8 mouse cellular contexts compared by ENCODE assay signal in the genomic region with DNA sequence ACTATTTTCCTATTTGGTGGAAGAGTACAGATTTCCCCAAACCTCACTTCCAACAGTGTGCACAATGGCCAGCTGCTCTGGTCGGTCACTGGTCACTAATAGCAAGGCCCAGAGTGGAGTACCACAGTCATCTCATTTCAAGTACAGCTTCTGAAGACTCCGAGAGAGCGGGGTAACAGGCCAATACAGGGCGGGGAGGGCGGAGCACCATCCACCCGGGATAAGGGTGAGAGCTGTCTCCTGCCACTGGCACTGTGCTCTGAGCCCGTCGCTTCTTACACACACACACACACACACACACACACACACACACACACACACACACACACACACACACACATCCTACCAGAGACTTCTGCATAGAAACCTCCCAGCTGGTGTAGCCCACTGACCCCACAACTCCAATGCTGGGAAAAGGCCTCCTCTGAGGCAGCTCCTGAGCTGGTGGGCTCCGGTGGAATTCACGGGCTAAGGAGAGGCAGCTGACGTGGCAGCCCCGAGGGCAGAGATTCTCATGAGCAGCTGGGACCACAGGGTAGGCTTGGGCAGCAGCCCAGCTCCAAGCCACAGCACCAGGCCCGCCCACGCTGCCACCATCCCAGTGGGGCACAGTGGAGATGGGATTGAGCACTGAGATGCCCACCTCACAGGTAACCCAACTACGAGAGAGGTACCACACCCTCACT. TPM values are rescaled to one million over a fixed set of nuclear protein-coding genes. Genes with fewer than 3 reads are reported as not detected.
DNase-seq lines count a peak whose midpoint lies in the region; ATAC-seq and TF ChIP-seq lines count a peak whose summit lies in the region.

No protein-coding gene starts in this region.

- no peaks in the 10 kb centered on the region for H3K9me3 ChIP-seq in lung, embryonic 14.5 days (ENCODE audit: low read depth, low read length)
- H3K9me3 ChIP-seq in embryonic facial prominence, embryonic 12.5 days = no peaks in the 10 kb centered on the region
- H3K9me3 ChIP-seq in hindbrain, postnatal 0 days (ENCODE audit: low read length) = no peaks in the 10 kb centered on the region
- H3K9me3 ChIP-seq in midbrain, embryonic 15.5 days = no peaks in the 10 kb centered on the region

- peak; percentile 37 for DNase-seq in lung, embryonic 14.5 days
- DNase-seq in lung, postnatal 25 days (ENCODE audit: low spot score) = no peak
- peak; percentile 72 for DNase-seq in hindbrain, postnatal 0 days (ENCODE audit: low spot score)
- DNase-seq in left cerebral cortex, adult 9 months (ENCODE audit: low spot score in 2 of 2) = no peak

- H3K4me1 ChIP-seq in lung, embryonic 14.5 days (ENCODE audit: insufficient read depth) = peaks cover 36% of the 10 kb centered on the region
- H3K4me1 ChIP-seq in embryonic facial prominence, embryonic 12.5 days = peaks cover 54% of the 10 kb centered on the region
- H3K4me1 ChIP-seq in hindbrain, postnatal 0 days (ENCODE audit: insufficient read depth, low read length) = peaks cover 44% of the 10 kb centered on the region
- peaks cover 61% of the 10 kb centered on the region for H3K4me1 ChIP-seq in midbrain, embryonic 15.5 days

- no peak overlapping the region for H3K4me3 ChIP-seq in lung, embryonic 14.5 days (ENCODE audit: low read depth, low read length)
- peak overlapping the region; percentile 6 for H3K4me3 ChIP-seq in embryonic facial prominence, embryonic 12.5 days
- H3K4me3 ChIP-seq in hindbrain, postnatal 0 days (ENCODE audit: low read length) = no peak overlapping the region
- 0 out of 2 replicates have a peak overlapping the region, but pooled peaks have one; percentile 8 for H3K4me3 ChIP-seq in midbrain, embryonic 15.5 days

- H3K9ac ChIP-seq in lung, embryonic 14.5 days = peak overlapping the region; percentile 36; the same call in 1 of the 2 replicates
- peak overlapping the region; percentile 41; the same call in 1 of the 2 replicates for H3K9ac ChIP-seq in embryonic facial prominence, embryonic 12.5 days
- H3K9ac ChIP-seq in hindbrain, postnatal 0 days (replicated peaks; ENCODE audit: low read length) = peak overlapping the region; percentile 6; the same call in 1 of the 2 replicates
- H3K9ac ChIP-seq in midbrain, embryonic 15.5 days = peak overlapping the region; percentile 31

- H3K36me3 ChIP-seq in lung, embryonic 14.5 days (ENCODE audit: insufficient read depth) = peaks cover 58% of the 10 kb centered on the region
- peaks cover 37% of the 10 kb centered on the region for H3K36me3 ChIP-seq in embryonic facial prominence, embryonic 12.5 days
- H3K36me3 ChIP-seq in hindbrain, postnatal 0 days (ENCODE audit: insufficient read depth, low read length) = 0 out of 2 replicates have a peak, but pooled peaks cover 4% of the 10 kb centered on the region
- no peaks in the 10 kb centered on the region for H3K36me3 ChIP-seq in midbrain, embryonic 15.5 days (replicated peaks)

- peak overlapping the region; percentile 48 for H3K4me2 ChIP-seq in lung, embryonic 14.5 days
- H3K4me2 ChIP-seq in embryonic facial prominence, embryonic 12.5 days (replicated peaks) = peak overlapping the region; percentile 40
- peak overlapping the region; percentile 33 for H3K4me2 ChIP-seq in hindbrain, postnatal 0 days (ENCODE audit: low read depth, low read length)
- H3K4me2 ChIP-seq in midbrain, embryonic 15.5 days = peak overlapping the region; percentile 97

- peak overlapping the region; percentile 86 for H3K27ac ChIP-seq in lung, embryonic 14.5 days (ENCODE audit: low read depth)
- peak overlapping the region; percentile 94 for H3K27ac ChIP-seq in embryonic facial prominence, embryonic 12.5 days
- peak overlapping the region; percentile 93 for H3K27ac ChIP-seq in hindbrain, postnatal 0 days
- H3K27ac ChIP-seq in midbrain, embryonic 15.5 days = peak overlapping the region; percentile 92

- TF ChIP-seq CTCF in lung, embryonic 14.5 days (IDR thresholded peaks at IDR 0.05; ENCODE audit: low read depth) = no peak
- no peak for TF ChIP-seq CTCF in hindbrain, postnatal 0 days (IDR thresholded peaks at IDR 0.05; ENCODE audit: low read depth)

- WGBS in lung, embryonic 14.5 days = 40% methylated on average over 15 of the region's 15 CpGs
- WGBS in embryonic facial prominence, embryonic 12.5 days = 40% methylated on average over 15 of the region's 15 CpGs
- WGBS in hindbrain, postnatal 0 days = 26% methylated on average over 15 of the region's 15 CpGs
- WGBS in midbrain, embryonic 15.5 days = 23% methylated on average over 15 of the region's 15 CpGs

- no peaks in the 10 kb centered on the region for H3K27me3 ChIP-seq in lung, embryonic 14.5 days (ENCODE audit: insufficient read depth, low read length)
- H3K27me3 ChIP-seq in embryonic facial prominence, embryonic 12.5 days = no peaks in the 10 kb centered on the region
- H3K27me3 ChIP-seq in hindbrain, postnatal 0 days (ENCODE audit: insufficient read depth, low read length) = no peaks in the 10 kb centered on the region
- no peaks in the 10 kb centered on the region for H3K27me3 ChIP-seq in midbrain, embryonic 15.5 days (replicated peaks)

- ATAC-seq in lung, embryonic 14.5 days (ENCODE audit: insufficient read depth) = peak; percentile 16
- ATAC-seq in embryonic facial prominence, embryonic 12.5 days (ENCODE audit: insufficient number of reproducible peaks, insufficient read depth, low FRiP score, low TSS enrichment) = peak; percentile 42
- peak; percentile 54 for ATAC-seq in hindbrain, postnatal 0 days
- peak; percentile 50 for ATAC-seq in midbrain, embryonic 15.5 days (replicated peaks)
- ATAC-seq in CD4-positive, CD25-positive, alpha-beta regulatory T cell, adult 4 months = no peak
- no peak; the same call in 1 of the 2 replicates for ATAC-seq in megakaryocyte progenitor cell, adult 5-6 weeks (replicated peaks; ENCODE audit: poor library complexity)

RNA-seq across cellular contexts. Expression of gene Gnai2, which starts 8.9 kb away (rescaled TPM):
- polyA plus RNA-seq in lung, embryonic 14.5 days (2014; fragmentation: Nextera tagmentation; extraction: Ambion mirVana) = 408 and 419 TPM in 2 replicates
- 439 and 443 TPM in 2 replicates for polyA plus RNA-seq in embryonic facial prominence, embryonic 12.5 days (2016; fragmentation: Nextera tagmentation; extraction: Ambion mirVana)
- total RNA-seq in hindbrain, postnatal 0 days (2014; rRNA removed) = 334 and 369 TPM in 2 replicates
- 275 and 287 TPM in 2 replicates for polyA plus RNA-seq in hindbrain, postnatal 0 days (2015; fragmentation: Nextera tagmentation; extraction: Ambion mirVana)
- polyA plus RNA-seq in midbrain, embryonic 15.5 days (2015; fragmentation: Nextera tagmentation; extraction: Ambion mirVana) = 299 and 386 TPM in 2 replicates
- 100 to 1,000 TPM; 120 to 139 TPM for polyA plus RNA-seq in CD4-positive, CD25-positive, alpha-beta regulatory T cell, adult 4 months (2017; shearing (Covaris generic))
- total RNA-seq in megakaryocyte progenitor cell, adult 5-6 weeks (2015) = 333 and 362 TPM in 2 replicates
- total RNA-seq in megakaryocyte progenitor cell, adult 5-6 weeks (2017) = 423 and 432 TPM in 2 replicates

RNA-seq across cellular contexts. Expression of gene Sema3b, which starts 17.3 kb away (rescaled TPM):
- 5.1 and 5.3 TPM in 2 replicates for polyA plus RNA-seq in lung, embryonic 14.5 days (2014; fragmentation: Nextera tagmentation; extraction: Ambion mirVana)
- 3.8 and 6.9 TPM in 2 replicates for polyA plus RNA-seq in embryonic facial prominence, embryonic 12.5 days (2016; fragmentation: Nextera tagmentation; extraction: Ambion mirVana)
- total RNA-seq in hindbrain, postnatal 0 days (2014; rRNA removed) = 11.2 and 14.6 TPM in 2 replicates
- 8.3 and 9.0 TPM in 2 replicates for polyA plus RNA-seq in hindbrain, postnatal 0 days (2015; fragmentation: Nextera tagmentation; extraction: Ambion mirVana)
- 4.3 and 4.9 TPM in 2 replicates for polyA plus RNA-seq in midbrain, embryonic 15.5 days (2015; fragmentation: Nextera tagmentation; extraction: Ambion mirVana)
- not detected for polyA plus RNA-seq in CD4-positive, CD25-positive, alpha-beta regulatory T cell, adult 4 months (2017; shearing (Covaris generic))
- total RNA-seq in megakaryocyte progenitor cell, adult 5-6 weeks (2015) = not detected in 2 replicates
- total RNA-seq in megakaryocyte progenitor cell, adult 5-6 weeks (2017) = not detected in 2 replicates

RNA-seq across cellular contexts. Expression of gene Ifrd2, which starts 38.9 kb away (rescaled TPM):
- polyA plus RNA-seq in lung, embryonic 14.5 days (2014; fragmentation: Nextera tagmentation; extraction: Ambion mirVana) = 57.9 and 64.6 TPM in 2 replicates
- 35.8 and 36.9 TPM in 2 replicates for polyA plus RNA-seq in embryonic facial prominence, embryonic 12.5 days (2016; fragmentation: Nextera tagmentation; extraction: Ambion mirVana)
- 7.6 and 10.9 TPM in 2 replicates for total RNA-seq in hindbrain, postnatal 0 days (2014; rRNA removed)
- 9.0 and 9.3 TPM in 2 replicates for polyA plus RNA-seq in hindbrain, postnatal 0 days (2015; fragmentation: Nextera tagmentation; extraction: Ambion mirVana)
- 14.5 and 16.9 TPM in 2 replicates for polyA plus RNA-seq in midbrain, embryonic 15.5 days (2015; fragmentation: Nextera tagmentation; extraction: Ambion mirVana)
- 10 to 100 TPM; 30.1 to 36.2 TPM for polyA plus RNA-seq in CD4-positive, CD25-positive, alpha-beta regulatory T cell, adult 4 months (2017; shearing (Covaris generic))
- 68.0 and 93.4 TPM in 2 replicates for total RNA-seq in megakaryocyte progenitor cell, adult 5-6 weeks (2015)
- total RNA-seq in megakaryocyte progenitor cell, adult 5-6 weeks (2017) = 31.5 and 72.4 TPM in 2 replicates

RNA-seq across cellular contexts. Expression of gene Slc38a3, which starts 43.0 kb away (rescaled TPM):
- polyA plus RNA-seq in lung, embryonic 14.5 days (2014; fragmentation: Nextera tagmentation; extraction: Ambion mirVana) = 3.6 and 4.8 TPM in 2 replicates
- 8.2 and 8.3 TPM in 2 replicates for polyA plus RNA-seq in embryonic facial prominence, embryonic 12.5 days (2016; fragmentation: Nextera tagmentation; extraction: Ambion mirVana)
- 102 and 134 TPM in 2 replicates for total RNA-seq in hindbrain, postnatal 0 days (2014; rRNA removed)
- 52.1 and 54.5 TPM in 2 replicates for polyA plus RNA-seq in hindbrain, postnatal 0 days (2015; fragmentation: Nextera tagmentation; extraction: Ambion mirVana)
- 31.8 and 40.4 TPM in 2 replicates for polyA plus RNA-seq in midbrain, embryonic 15.5 days (2015; fragmentation: Nextera tagmentation; extraction: Ambion mirVana)
- not detected for polyA plus RNA-seq in CD4-positive, CD25-positive, alpha-beta regulatory T cell, adult 4 months (2017; shearing (Covaris generic))
- not detected in 2 replicates for total RNA-seq in megakaryocyte progenitor cell, adult 5-6 weeks (2015)
- not detected in 2 replicates for total RNA-seq in megakaryocyte progenitor cell, adult 5-6 weeks (2017)

RNA-seq across cellular contexts. Expression of gene Hyal3, which starts 45.7 kb away (rescaled TPM):
- polyA plus RNA-seq in lung, embryonic 14.5 days (2014; fragmentation: Nextera tagmentation; extraction: Ambion mirVana) = 0.73 and 1.4 TPM in 2 replicates
- 1.4 and 1.5 TPM in 2 replicates for polyA plus RNA-seq in embryonic facial prominence, embryonic 12.5 days (2016; fragmentation: Nextera tagmentation; extraction: Ambion mirVana)
- 3.3 and 4.9 TPM in 2 replicates for total RNA-seq in hindbrain, postnatal 0 days (2014; rRNA removed)
- 1.7 and 1.9 TPM in 2 replicates for polyA plus RNA-seq in hindbrain, postnatal 0 days (2015; fragmentation: Nextera tagmentation; extraction: Ambion mirVana)
- 1.8 TPM in 2 replicates for polyA plus RNA-seq in midbrain, embryonic 15.5 days (2015; fragmentation: Nextera tagmentation; extraction: Ambion mirVana)
- 1 to 10 TPM in 1 of 2 experiments, under 1 TPM in 1; 0.90 to 1.4 TPM for polyA plus RNA-seq in CD4-positive, CD25-positive, alpha-beta regulatory T cell, adult 4 months (2017; shearing (Covaris generic))
- total RNA-seq in megakaryocyte progenitor cell, adult 5-6 weeks (2015) = 1.4 and 1.7 TPM in 2 replicates
- total RNA-seq in megakaryocyte progenitor cell, adult 5-6 weeks (2017) = 0.58 TPM in 1 of 2 replicates, not detected in the other

Comparison
In these comparisons a context has a peak if more than half of its experiments do, and no peak if none do; other contexts are left out.
1. DNase-seq: peak in lung, embryonic 14.5 days (single experiment) and hindbrain, postnatal 0 days (single experiment); none in lung, postnatal 25 days (single experiment) and left cerebral cortex, adult 9 months (0 of 2).
2. ATAC-seq: peak in lung, embryonic 14.5 days (single experiment), embryonic facial prominence, embryonic 12.5 days (single experiment), hindbrain, postnatal 0 days (single experiment) and midbrain, embryonic 15.5 days (single experiment); none in CD4-positive, CD25-positive, alpha-beta regulatory T cell, adult 4 months (single experiment) and megakaryocyte progenitor cell, adult 5-6 weeks (single experiment).
3. H3K4me2 ChIP-seq: peak in every context shown above with its lines; median percentile 97 in midbrain, embryonic 15.5 days; 48 in lung, embryonic 14.5 days; 40 in embryonic facial prominence, embryonic 12.5 days; 33 in hindbrain, postnatal 0 days.
4. H3K4me3 ChIP-seq: peak in embryonic facial prominence, embryonic 12.5 days (single experiment) and midbrain, embryonic 15.5 days (single experiment); none in lung, embryonic 14.5 days (single experiment) and hindbrain, postnatal 0 days (single experiment).
5. Peak in every context shown above with its lines, with median percentiles within 50 percentile points of each other: H3K27ac ChIP-seq and H3K9ac ChIP-seq.